Mouse (Mus musculus) brain, embryonic 14.5 days (tissue): ENCODE measurements around the gene Fam107a.

ENCODE experiments used
- CTCF ChIP-seq: fragments of 200-500 bp; IDR thresholded peaks from 2 replicates; pipeline ENCODE4 v1.5.1; 2012; ENCODE audit warnings: inconsistent platforms, mild to moderate bottlenecking, moderate library complexity, borderline replicate concordance; ENCODE audit not compliant: insufficient read depth, insufficient read length; ENCODE audit errors: extremely low read depth
- POLR2A ChIP-seq: fragments of 200-500 bp; IDR thresholded peaks from 2 replicates; pipeline ENCODE4 v1.6.1; 2012; ENCODE audit warnings: mild to moderate bottlenecking, inconsistent platforms, borderline replicate concordance; ENCODE audit not compliant: poor library complexity, insufficient read depth, insufficient read length, severe bottlenecking; ENCODE audit errors: extremely low read depth

- no peak for TF ChIP-seq POLR2A
- TF ChIP-seq CTCF: no peak
These were observed 9.5 kb upstream of the Fam107a start for GRCm38 (mm10) chr14:8327371-8327770.
